Mouse (Mus musculus): ENCODE results near the gene Fut8. TPM values are rescaled to one million over a fixed set of nuclear protein-coding genes. Genes with fewer than 3 reads are reported as not detected.
"Not testable (repeated sequence)": the region's sequence is repeated elsewhere in the genome, so short reads cannot be mapped to it uniquely, and the experiment has no call there.

Fut8 gene
- total RNA-seq, 2 experiments from 2014 or later: 60.0 to 60.8 TPM

DNA sequence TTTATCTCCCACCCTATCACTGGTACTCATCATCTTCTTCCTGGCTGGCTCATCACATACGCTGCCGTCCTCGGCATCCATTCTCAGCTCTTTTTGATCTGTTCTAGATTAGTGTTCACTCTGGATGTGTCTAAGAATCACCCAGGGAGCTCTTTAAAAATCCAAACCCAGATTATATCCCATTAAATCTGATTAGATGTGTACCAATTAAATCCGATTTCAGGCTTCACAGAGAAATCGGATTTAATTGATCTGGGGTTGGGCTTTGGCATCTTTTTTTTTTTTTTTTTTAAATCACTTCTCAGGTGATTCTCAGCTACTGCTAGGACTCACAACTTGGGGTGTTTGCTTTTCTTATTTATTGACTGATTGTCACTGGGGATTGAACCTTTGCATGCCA, 17.3 kb upstream of the Fut8 start:
- no peak for DNase-seq (ENCODE audit: low spot score in 2 of 2)

DNA sequence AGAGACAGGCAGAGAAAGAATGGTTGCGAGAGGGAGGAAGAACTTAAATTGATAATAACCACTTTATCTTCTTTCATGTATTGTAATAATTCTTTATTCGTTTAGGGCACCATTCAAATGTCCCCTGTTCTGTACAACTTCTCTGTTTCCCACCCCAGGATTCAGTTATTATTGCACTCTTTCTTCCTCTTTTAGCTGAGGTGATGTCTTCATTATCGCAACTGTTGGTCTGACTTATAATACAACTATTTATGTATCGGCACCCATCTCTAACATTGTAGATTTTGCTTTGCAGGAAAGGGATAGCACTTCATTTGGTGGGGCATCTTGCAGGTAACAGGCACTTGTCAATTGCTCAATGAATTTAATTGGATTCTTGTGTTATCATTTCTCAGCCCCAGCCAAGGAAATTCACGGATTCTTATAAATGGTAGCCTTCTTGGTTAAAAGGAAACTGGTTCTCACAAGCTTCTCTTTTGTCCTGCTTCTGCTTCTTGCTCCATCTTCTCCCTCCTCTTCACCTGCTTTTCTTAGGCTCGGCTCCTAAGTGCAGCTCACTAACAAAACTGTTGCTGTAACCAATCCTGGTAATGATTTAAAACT, 15.6 kb upstream of the Fut8 start:
- no peak for DNase-seq (ENCODE audit: low spot score in 2 of 2)

DNA sequence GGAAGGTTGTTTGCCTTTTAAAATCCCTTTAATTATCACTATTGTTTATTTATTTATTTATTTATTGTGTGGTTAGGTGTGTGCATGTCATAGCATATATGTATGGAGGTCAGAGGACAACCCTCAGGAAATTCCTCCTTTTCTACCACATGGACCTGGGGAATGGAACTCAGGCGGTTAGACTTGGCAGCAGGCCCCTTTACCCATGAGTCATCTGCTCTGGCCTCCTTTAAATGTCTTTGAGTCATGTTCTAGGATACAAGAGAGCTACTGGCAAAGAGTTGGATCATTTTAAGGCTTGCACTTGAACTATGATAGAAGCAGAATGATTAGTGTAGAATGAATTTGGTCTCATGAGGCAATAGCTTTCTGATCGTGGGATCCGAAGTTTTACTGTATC, 14.3 kb upstream of the Fut8 start:
- no peak for DNase-seq (ENCODE audit: low spot score in 2 of 2)

DNA sequence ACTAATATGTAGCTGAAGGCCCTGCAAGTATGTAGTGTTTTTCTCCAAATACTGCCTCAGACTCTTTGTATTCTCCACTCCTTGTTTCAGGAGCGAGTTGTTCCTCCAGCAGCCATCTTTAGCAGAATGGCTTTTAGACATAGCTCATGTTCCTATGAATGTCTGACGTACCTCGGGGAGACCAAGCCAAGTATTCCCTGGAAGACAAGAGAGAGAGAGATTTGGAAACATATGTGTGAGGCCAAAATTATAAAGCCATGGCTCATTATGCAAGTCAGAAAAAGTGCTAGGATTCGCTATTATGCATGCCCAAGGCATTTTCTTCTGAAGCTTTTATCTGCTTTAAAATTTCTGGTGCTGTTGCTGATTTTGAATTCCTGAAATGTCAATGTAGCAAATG, 13.8 kb upstream of the Fut8 start:
- DNase-seq (ENCODE audit: low spot score in 2 of 2): no peak

DNA sequence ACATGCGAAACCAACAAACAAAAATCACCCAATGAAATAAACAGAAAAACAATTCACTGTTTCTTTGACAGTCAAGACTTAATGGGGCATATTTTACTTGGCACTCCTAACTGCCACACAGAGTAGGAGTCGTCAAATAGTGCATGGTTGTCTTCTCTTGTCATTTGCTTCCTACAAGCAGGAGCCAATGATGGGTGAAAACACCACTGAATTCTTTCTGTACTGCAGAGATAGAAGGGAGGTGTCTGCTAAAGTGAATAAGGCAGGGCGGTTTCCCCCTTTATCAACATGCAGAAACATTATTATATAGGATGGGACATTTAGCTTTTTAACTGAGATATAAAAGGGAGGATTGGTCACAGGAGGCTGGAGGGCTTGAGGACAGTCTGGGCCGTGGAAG, 13.0 kb upstream of the Fut8 start:
- DNase-seq (ENCODE audit: low spot score in 2 of 2): no peak

DNA sequence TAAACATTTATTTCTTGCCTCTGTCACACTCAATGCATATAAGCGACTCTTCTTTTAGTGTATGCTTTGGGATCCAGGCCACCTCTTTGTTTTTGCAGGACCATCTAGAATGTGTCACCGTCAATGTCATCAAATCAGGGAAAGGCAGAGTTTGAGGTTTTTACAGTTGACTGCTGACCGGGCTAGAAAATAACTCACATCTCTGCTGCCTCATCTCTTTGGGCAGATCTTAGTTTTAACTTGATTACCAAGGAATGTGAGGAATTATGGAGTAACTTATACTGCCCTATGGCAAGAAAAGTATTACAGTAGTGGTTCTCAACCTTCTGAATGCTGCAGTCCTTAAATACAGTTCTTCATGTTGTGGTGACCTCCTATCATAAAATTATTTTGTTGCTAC, 12.2 kb upstream of the Fut8 start:
- DNase-seq (ENCODE audit: low spot score in 2 of 2): no peak

DNA sequence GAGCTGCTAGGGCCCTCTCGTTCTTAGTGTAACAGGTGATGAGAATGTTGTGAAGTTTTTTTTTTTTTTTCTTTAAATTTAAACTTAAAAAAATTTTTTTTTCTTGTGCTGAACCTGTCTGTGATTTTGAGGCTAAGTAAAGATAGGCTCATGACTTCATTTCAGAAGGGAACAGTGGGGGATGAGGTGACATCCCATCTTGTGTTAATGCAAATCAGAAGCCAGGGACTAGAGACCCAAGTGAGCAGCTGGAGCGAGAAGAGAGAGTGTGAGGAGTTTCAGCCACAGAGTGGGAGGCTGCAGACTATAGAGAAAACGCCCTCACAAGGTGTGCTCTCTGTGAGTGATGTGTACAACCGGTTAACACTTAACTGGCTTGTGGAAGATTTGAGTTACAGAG, 2.0 kb upstream of the Fut8 start:
- DNase-seq (ENCODE audit: low spot score in 2 of 2): no peak

DNA sequence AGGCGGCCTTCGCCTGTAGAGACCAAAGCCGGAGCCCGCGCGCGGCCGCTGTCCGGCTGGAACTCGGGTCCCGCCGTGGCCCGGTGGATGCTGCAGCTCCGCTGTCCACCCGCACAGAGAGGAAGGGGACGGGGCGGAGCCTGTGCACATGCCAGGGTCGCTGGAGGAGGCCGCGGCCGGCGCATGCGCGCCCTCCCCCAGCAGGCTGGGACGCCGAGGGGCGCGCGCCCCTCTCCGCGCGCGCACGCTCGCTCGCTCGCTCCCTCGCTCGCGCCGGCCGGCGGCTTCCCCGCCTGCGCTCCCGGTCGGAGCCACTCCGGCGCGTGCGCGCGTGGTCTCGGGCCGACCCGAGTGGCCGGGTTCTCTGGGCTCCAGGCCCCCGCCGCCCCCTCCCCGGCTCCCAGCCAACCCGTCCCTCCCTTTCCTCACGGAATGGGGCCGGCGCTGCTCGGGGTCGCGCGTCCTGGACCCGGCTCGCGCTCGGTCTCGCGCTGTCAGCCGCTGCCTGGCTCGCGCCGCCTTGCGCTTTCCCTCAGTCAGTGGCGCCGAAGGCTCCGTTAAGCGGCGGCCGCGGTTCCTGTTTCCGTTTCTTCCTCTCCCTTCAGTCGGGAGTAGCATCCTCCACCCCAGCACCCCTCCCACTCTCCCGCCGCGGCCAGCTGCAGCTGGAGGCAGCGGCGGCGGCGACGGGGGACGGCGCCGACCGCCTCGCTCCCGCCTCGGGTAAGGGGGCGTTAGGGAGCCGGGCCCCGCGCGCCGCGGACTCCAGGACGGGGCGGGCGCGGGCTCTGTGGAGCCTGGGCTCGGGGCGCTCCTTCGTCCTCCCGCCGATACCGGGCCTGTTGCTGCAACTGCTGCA, 835 bp downstream of the Fut8 start:
- peak; percentile 78 to 81 for DNase-seq (ENCODE audit: low spot score in 2 of 2)

DNA sequence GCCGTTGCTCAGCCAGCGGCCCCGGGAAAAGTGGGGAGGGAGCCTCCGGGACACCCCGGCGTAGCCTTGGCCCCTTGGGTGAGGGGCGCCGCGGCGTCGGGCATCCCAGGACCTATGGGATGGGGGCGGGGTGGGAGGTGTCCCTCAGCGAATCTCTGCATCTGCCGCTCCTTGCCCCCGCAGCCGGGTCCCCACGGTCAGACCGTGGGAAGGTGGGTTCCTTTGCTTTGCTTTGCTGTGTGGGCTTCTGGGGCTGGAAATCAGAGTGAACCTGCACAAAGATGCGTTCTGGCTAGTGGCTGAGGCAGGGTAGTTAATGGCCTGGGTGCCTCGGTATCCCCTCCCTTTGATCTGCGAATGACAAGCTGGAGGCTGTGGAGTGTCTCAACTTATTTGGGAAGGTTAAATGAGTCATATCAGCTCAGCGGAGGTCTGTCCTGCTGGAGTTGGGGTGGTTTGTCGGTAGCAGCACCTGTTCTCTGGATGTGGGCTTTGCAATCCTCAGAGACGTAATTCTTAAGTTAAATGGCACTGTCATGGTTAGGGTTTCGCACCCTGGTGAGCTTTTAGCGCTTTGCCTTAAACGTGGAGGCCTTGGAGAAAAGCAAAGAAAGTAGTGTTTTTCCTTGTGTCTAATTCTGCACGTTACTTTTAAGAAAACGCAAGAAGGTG, 1.6 kb downstream of the Fut8 start:
- DNase-seq (ENCODE audit: low spot score in 2 of 2): peak in 1 of 2 experiments; percentile 14

DNA sequence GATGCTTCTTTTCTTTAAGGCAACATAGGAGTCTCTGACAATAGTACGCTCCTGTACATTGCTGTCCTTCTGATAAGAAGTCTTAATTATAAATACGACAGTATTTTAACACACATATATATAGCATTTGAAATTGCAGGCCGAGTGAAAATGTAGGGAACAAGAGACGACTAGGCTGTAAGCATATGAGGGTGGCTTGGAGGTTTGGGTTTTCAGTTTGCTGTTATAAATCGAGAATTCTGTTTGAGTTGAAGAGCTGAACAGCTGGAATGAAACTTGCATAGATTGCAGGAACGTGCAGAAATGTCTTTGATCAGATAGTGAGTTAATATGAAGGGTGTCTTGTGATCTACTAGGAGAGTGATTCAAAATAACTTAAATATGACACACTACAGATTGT, 2.4 kb downstream of the Fut8 start:
- no peak for DNase-seq (ENCODE audit: low spot score in 2 of 2)

DNA sequence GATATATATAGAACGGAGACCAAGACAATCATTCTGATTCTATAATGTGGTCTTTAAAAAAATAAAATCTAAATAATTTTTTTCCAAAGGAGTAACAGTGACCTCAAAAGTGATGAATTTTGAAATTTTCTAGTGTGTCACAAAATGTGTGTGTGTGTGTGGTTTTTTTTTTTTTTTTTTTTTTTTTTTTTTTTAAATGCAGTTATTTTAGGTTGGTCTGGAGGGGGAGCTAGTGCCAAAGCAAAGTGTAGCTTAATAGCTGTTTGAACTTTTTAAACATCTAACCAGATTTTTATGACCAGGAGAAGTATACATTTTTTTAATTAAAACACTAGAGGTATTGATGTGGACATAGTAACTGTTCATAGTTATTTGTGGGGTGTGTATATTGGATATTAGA, 2.9 kb downstream of the Fut8 start:
- DNase-seq (ENCODE audit: low spot score in 2 of 2): no peak

DNA sequence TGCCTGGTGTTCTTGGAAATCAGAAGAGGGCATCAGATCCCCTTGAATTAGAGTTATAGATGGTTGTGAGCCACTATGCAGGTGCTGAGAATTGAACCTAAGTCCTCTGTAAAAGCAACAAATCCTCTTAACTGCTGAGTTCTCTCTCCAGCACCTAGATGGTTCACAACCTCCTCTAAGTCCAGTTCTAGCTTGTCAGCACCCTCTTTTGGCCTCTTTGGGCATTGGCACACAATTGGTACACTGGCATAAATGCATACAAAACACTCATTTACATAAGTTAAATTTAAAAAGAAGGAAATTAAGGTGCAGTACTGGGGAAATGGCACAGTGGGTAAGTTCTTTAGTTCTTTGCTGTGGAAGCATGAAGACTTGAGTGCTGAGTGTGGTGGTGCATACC, 24.7 kb downstream of the Fut8 start:
- no peak for DNase-seq (ENCODE audit: low spot score in 2 of 2)

DNA sequence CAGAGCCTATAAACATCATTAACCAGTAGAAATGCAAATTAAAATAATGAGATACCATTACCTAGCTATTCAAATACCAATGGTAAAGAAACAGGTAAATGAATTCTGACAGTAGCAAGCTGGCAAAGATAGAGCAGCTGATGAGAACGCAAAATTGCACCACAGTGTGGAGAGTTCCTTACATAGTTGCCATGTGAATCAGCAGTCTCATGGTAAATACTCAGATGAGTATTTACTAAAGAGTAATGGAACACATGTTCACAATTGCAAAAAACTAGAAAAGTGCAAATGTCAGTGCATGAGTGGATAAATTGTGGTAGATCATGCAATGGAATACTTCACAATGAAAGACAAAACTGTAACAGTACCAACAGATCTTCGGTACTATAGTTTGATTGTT, 25.9 kb downstream of the Fut8 start:
- no peak for DNase-seq (ENCODE audit: low spot score in 2 of 2)

DNA sequence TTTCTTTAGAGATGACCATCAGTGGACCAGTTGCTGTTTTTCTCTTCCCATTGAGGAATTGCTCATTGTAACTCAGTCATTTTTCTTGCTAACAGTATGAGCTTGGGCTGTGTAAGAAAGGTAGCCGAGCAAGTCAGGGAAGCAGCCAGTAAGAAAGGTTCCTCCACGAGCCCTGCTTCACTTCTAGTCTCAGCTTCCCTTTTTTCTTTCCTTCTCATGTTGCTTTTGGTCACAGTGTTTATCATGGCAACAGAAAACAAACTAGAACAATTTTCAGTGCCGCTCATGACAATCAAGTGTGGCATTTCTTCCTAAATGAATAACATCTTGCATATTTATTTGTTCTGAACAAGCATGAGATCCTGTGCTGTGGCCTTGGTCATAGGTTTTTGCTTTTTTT, 32.8 kb downstream of the Fut8 start:
- DNase-seq (ENCODE audit: low spot score in 2 of 2): no peak

DNA sequence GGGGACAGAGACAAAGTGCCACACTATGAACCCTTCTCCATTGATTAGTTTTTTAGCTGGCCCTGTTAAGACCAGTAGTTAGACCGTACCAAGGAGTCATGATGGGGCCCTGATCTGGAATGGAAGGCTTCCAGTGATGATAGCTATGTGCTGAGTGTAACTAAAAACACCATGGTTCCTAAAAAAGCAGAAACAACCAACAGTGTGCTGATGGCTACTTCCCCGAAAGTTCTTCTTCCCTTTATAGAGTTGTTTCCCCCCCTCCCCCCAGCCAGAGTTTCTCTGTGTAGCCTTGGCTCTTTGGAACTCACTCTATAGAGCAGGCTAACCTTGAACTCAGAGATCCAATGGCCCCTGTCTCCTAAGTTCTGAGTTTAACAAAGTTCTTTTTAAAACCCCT, 50.6 kb downstream of the Fut8 start:
- DNase-seq (ENCODE audit: low spot score in 2 of 2): no peak

DNA sequence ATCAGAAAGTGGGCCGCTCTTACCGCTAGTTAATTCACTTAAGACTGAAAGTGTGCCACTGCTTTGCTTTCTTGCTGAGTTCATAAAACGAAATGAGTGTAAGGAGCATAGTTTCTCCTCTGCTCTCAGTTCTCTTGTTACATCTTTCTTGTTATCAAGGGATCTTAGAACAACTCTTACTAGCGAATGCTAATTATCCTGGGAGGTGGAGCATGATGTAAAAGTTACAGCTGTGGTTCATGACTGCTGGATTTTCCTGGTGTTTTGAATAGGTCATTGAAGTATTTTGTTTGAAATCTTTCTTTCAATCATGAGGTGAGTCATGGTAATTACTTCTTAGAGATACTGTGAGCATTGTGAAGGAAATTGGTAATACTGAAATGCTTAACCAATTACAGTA, 53.1 kb downstream of the Fut8 start:
- no peak for DNase-seq (ENCODE audit: low spot score in 2 of 2)

DNA sequence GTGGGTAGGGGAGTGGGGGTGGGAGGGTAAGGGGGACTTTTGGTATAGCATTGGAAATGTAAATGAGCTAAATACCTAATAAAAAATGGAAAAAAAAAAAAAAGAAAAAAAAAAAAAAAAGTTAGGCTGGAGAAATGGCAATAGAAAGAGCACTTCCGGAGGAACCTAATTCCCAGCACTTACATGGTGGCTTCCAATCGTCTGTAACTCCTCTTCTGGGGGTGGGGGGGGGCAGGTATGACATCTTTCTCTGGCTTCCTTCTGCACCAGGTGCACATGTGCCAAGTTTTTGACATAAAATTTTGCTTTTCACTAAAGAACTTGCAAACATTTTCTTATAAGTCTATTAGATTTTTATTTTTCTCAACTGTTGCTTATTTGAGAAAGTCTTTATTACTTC, 53.9 kb downstream of the Fut8 start:
- DNase-seq (ENCODE audit: low spot score in 2 of 2): not testable (repeated sequence)

DNA sequence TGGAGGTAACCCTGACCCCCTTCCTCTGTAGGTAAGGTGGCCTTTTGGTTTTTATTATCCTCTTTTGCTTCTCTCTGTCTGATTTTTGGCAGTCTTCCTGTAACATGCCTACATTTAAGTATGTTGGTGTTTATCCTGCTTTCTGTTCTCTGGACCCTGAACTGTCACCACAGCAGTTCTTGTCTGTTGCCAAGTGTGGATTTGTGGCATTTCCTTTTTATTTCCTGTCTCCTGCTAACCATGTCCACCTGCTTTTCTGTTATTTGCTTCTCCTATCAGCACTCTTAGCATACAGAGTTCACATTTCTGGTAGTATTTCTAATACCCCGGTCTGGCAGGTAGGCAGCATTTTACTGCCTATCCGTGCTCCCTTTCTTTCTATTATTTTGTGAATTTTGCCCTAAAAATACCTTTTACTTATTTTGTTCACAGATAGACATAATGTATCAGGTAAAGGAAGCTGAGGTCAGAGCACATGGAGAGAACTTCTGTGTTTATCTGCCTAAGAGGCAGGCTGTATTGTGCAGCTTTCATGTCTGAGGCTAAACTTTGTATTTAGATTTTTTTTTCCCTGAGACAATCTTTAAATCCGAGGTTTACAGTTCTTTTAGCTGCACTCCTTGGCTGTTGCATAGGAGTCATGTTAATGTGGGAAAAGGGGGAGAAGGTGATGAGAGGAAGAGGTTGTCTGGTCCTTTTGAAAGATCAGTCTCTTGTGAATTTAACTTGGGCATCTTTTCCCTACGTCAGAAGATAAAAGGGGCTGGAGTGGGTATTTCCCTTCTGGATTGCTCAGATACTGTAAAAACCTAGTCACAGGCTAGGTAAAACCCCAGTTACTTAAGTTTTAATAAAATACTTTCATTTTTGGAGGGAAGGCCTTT, 54.7 kb downstream of the Fut8 start:
- DNase-seq (ENCODE audit: low spot score in 2 of 2): no peak

DNA sequence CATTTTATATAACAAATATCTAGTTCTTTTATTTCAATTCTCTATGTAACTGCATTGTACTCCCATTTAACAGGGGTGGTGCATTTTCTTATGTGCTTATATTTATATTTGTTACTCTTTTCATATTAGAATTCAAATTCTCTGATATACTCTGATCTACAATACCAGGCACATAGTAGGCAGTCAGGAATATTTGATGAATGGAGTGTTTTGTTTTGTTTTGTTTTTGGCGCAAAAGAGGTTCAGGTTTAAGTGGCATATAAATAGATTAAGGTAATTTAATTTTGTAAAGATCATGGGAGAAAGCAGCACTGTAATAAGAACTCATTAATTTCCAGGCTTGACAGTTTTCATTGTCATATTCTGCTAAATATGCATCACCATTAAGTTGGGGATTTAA, 58.2 kb downstream of the Fut8 start:
- DNase-seq (ENCODE audit: low spot score in 2 of 2): no peak

DNA sequence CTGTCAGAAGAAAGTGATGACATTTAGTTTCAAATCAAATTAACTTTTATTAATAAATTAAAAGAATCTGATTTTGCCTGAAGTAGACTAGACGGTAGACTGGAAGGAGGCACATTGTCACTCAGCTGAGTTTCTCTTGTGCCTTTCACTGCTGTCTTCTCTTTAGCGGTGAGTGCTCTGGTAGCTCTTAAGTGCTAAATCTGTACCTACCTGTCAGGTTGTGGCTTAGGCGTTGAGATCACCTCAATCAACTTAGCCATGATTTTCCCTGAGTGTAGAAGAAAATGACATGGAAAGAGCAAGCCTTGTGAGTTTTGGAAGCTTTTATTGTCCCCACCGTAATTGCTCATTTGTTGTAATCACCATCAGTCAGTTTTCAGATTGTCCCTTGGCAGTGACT, 59.2 kb downstream of the Fut8 start:
- DNase-seq (ENCODE audit: low spot score in 2 of 2): no peak

DNA sequence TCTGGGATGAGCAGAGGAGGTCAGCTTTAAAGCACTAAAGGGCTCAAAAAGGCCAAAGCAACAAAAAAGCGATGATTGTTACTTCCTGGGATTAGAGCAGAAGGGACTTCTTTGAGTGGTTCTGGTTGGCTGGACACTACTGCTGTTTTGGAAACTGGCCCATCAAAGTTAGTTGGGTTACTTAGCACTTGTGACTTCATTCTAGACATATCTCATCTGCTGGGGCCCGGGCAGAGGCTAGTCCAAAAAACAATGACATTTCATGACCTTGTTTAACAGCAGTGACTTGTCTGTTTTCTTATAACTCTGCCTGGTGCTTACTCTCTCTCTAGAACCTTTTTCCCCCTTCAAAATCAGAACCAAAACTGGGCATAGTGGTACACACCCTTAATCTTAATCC, 59.9 kb downstream of the Fut8 start:
- DNase-seq (ENCODE audit: low spot score in 2 of 2): no peak

DNA sequence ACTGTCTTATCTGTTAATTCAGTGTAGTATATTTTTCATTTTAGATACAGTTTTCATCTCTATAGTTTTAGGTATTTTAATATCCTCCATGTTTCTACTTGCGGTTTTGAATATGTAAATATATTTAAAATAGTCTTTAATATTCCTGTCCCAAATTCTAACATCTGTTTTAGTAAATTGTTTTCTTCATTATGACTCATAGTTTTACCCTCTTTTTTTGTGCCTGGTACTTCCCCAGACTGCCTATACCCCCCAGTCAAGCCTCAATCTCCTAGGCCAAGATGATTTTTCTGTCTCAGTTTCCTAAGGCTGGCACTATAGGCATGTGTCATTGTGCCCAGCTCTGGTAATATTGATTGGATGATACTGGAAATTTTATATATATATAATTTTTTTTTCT, 64.1 kb downstream of the Fut8 start:
- no peak for DNase-seq (ENCODE audit: low spot score in 2 of 2)

Measured in adrenal gland, postnatal 4 days (tissue).